Mouse (Mus musculus) left cerebral cortex, adult 18-20 months (tissue): ENCODE measurements around the gene Slc25a36. TPM values are rescaled to one million over a fixed set of nuclear protein-coding genes. Genes with fewer than 3 reads are reported as not detected.

Experiments
- DNase-seq, 2 experiments: peaks; one replicate each; pipeline ENCODE4 v3.0.0; 2021 to 2022; ENCODE audit warnings: low spot score in 2 of 2, mixed read lengths in 1 of 2
- total RNA-seq, 2 experiments: library from RNA; stranded (reverse); gene quantifications; 2 replicates each; pipeline ENCODE4 v1.2.3; 2021

The Slc25a36 gene
- total RNA-seq, 2 experiments from 2014 or later: 77.8 to 79.0 TPM

DNA sequence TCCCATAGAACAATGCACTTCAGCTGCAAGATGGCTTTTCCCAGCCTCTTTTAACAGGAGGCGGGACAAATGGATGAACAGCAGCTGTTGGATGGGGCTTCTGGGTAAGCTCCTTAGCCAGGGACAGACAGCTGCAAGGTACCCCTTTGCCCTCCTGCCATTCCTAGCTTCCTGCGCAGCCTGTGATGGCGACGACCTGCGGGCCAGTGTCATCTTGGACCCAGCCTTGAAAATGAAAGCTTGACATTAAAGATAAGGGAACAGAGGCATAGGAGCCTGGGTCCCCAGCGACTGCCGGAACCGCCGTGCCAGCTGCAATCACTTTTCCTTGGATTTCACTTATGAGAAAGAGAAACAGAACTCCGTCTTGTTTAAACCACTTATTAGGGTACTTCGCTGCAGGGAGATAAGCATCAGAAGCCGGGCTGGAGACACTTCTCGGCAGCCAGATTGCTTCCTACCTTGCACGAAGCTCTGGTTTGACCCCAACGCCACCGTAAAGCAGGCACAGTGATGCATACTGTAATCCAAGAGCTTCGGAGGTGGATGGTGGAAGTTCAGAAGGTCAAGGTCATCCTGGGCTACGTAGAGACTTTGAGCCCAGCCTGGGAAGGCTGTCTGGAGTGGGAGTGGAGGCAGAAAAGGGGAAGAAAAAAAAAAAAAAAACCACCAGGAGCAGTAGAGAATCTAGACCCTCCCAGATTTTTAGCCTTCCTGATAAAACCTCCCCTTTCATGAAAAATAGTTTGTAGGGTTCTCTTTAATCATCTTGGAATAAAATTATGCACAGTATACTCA lies 54.2 kb downstream of the Slc25a36 start:
- no peak for DNase-seq

DNA sequence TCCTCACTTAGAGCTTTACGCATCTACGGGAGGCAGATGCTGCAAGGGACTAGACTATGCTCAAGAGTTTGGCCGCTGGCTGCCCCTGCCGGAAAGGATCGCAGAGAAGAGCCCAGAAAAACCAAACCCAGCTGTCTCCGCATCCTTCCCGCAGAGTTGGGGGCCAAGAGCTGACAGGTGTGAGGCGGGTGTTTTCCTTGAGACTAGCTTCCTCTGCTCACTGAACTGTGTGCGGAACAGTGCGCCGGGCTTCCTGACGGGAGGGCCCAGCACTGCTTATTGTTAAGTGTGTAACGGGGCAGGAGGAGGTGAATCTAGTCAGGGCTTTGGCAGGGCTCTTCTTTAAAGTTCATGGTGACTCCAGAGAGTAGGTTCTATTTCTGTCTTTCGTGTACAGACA lies 55.1 kb downstream of the Slc25a36 start:
- DNase-seq: no peak

DNA sequence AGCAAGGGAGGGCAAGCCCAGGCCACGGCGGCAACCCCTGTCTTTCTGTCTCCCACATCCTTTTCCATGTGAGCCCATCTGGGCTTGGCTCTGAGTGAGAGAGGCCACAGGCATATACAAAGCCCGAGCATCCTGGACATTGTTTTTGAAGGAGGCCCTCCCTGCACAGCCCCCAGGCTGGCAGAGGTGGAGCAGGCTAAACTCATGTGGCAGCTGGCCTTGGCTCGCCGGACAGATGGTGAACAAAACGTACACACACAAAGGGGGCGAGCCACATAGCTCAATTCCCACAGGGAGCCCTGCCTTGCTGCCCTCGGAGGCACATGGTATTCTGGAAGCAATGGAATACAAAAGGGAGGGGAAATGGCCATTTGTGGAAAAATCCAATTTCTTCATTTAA lies 59.8 kb downstream of the Slc25a36 start:
- DNase-seq: no peak

DNA sequence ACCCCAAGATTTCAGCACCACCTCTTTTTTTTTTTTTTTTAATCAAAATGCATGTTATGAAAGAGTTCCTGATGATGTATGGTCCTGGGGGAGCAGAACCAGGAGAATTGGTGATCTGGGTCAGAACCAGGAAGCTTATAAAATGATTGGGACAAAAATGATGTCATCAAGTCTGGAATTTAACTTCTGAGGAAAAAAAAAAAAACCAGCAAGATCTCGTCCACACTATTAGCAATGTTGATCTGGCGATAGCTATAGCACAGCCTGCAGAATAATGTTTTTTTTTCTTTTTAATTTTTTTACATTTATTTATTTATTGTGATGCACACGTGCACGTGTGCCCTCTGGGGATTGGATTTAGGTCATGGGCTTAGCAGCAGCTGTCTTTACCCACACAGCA lies 64.7 kb downstream of the Slc25a36 start:
- DNase-seq: no peak

DNA sequence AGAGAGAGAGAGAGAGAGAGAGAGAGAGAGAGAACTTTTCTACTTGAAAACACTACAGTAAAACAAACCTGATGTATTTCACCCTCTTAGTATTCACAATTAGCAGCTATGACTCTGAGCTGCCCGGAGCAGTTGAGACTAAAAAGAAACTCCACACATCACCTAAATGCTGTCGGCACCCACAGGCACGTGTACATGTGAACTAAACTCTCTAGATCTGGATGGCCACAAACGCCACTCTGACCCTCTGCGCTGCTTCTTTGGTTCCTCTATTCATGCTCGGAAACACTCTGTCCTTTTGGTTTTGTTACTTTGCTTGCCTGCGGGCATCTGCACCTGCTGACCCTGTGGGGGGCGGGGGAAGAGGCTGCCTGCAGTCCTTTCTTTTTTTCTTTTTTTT lies 69.3 kb downstream of the Slc25a36 start:
- DNase-seq: no peak

DNA sequence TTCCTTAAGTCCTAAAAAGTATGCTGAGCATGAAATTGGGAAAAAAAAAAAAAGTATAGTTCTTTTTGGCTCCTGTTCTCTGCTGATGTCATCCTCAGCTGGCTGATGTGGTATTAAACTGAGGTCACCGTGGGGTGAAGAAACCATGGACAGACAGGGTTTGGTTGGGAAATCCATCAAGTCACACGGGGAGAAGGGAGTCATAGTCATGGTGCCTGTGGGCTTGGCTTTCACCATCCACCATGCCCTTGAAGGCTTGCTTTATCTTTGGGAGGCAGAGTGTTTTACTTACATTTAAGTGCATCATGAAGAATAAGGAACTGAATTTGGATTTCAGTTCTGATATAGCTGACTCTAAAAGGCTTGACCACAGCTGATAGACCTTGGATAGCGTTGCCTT lies 72.9 kb downstream of the Slc25a36 start:
- no peak for DNase-seq

DNA sequence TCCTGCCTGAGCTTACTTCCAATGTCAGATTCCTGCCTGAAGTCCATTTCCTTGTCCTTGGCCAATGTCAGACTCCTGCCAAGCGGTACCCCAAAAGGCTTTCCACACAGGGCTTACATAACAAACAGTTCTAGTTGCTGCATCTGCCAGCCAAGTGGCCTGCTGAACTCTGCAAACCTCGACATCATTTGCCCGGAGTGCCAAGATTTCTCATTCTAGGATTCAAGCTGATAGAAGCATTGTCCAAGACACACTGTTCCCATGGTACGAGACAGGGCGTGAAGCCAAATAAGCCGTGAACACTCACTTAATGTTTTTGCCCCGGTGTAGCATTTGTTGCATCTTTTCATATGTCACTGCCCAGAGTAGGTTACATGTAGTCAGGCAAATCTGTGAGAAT lies 74.3 kb downstream of the Slc25a36 start:
- no peak for DNase-seq

DNA sequence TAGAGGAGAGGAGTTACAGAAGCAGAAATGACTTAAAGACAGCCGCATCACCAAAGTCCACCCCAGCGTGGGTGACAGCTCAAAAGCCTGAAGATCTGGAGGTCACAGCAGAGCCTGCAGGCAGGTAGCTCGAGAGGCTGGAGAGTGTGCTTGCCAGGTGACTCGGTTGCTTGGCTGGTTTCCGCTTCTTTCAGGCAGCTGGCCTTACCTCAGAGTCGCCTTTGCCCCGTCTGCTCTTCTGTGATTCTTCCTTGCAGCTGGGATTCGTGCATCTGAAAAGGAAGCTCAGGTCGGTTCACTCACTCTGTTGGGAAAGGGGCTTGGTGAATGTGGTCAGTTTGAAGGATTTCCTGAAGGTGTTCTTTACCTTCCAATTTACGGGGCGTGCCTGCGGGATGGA lies 83.6 kb downstream of the Slc25a36 start:
- no peak for DNase-seq

DNA sequence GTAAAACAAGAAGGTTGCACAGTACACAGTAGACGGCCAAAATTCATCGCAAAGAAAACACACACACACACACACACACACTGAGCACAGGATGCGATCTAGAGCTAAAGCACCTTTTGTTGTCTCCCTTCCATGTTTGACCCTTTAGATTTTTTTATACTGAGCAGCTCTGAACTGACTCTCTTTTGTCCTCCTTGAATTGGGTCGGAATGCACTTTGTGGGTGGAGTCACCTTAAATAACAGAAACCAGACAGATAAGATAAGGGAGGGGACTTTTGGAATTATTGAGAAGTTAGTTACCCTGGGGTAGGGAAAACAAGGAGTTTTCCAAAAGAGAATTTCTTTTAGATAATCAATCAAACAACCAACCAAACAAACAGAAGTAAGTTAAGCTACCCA lies 85.0 kb downstream of the Slc25a36 start:
- DNase-seq: no peak

Other genes starting within 250 kb of the Slc25a36 start
- gene Pxylp1, start 218.5 kb downstream of the Slc25a36 start, total RNA-seq: 10 to 100 TPM; 19.4 to 21.3 TPM
- gene Spsb4, start 92.3 kb downstream of the Slc25a36 start, total RNA-seq: 1 to 10 TPM; 4.7 to 6.3 TPM